Mouse (Mus musculus): ENCODE data around the gene Nxpe4. TPM values are rescaled to one million over a fixed set of nuclear protein-coding genes. Genes with fewer than 3 reads are reported as not detected.
"Not testable (repeated sequence)": the region's sequence is repeated elsewhere in the genome, so short reads cannot be mapped to it uniquely, and the experiment has no call there.

Nxpe4 gene
- polyA plus RNA-seq, 1 experiment, result 7.4 TPM

DNA sequence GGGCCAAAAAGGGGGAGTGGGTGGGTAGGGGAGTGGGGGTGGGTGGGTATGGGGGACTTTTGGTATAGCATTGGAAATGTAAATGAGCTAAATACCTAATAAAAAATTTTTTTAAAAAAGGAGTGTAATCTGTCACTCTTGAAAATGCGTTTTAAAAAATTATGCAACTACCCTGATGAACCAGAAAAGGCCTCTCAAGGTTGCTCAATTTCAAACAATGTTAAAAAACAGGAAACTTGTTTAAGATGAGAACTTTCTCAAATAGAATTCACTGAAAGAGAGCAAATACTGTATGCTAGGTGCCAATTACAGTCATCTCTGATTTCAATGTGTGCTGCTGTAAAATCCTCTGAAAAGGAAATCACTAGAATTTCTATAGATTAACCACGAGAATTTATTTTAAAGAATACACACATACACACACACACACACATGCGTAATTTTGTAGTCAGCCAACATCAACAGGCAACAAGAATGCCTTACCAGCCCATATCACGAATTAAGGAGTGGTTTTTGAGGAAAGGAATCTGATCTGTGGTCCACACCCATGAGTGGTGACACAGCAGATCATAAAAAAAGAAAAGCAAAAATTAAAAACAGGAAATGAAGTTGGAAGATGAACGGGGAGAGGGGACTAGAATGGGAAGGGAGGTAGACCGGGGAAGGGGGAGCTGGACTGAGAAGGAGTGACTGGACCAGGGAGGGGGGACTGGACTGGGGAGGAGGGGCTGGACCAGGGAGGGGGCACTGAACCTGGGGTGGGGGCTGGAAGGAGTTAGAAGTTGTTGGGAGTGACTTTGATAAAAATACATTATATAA lies 248.6 kb downstream of the Nxpe4 start:
- DNase-seq (ENCODE audit: low spot score), result no peak

GRCm38 (mm10) chr9:48413591-48413990 lies 251.8 kb downstream of the Nxpe4 start:
- DNase-seq (ENCODE audit: low spot score), result no peak

GRCm38 (mm10) chr9:48417366-48417765 lies 255.5 kb downstream of the Nxpe4 start:
- DNase-seq (ENCODE audit: low spot score), result not testable (repeated sequence)

- DNase-seq (ENCODE audit: low spot score), result no peak
Measured at GRCm38 (mm10) chr9:48417994-48418393, 256.2 kb downstream of the Nxpe4 start.

GRCm38 (mm10) chr9:48418397-48418796 lies 256.6 kb downstream of the Nxpe4 start:
- DNase-seq (ENCODE audit: low spot score), result no peak

DNA sequence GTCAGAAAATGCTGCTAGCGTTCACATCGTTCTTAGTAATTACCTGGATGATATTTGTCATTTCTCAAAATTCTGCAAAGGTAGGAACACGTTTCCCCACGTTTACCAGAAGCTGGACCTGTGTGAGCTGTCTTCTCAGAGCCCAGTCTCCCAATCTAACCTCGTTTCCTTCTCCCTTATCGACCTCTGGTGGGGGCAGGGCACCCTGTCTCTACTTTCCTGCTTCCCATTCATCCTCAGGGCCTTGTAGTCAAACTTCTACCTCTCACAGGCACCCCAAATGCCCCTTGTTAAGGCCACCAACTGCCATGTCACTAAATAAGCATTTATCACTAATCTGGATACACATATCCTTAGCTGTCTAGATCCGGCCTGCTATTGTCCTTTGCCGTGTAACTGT lies 257.0 kb downstream of the Nxpe4 start:
- DNase-seq (ENCODE audit: low spot score), result no peak

DNA sequence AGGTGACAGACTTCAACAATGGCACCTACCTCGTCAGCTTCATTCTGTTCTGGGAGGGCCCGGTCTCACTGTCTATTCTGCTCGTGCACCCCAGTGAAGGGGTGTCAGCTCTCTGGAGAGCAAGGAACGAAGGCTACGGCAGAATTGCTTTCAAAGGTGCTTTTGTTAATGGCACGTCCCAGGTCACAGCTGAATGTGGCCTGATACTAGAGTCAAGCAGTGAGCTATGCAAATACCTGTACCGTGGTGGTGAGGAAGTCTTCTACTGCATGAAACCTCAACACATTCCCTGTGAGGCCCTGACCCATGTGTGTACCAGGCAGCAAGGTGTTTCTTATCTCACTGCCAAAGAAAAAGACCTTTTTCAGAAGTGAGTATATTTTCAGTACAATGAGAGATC lies 258.6 kb downstream of the Nxpe4 start:
- DNase-seq (ENCODE audit: low spot score), result no peak

GRCm38 (mm10) chr9:48421029-48421428 lies 259.2 kb downstream of the Nxpe4 start:
- no peak for DNase-seq (ENCODE audit: low spot score)

GRCm38 (mm10) chr9:48421561-48421960 lies 259.7 kb downstream of the Nxpe4 start:
- DNase-seq (ENCODE audit: low spot score), result no peak

- no peak for DNase-seq (ENCODE audit: low spot score)
Measured at GRCm38 (mm10) chr9:48422382-48422781, 260.6 kb downstream of the Nxpe4 start.

GRCm38 (mm10) chr9:48423256-48423655 lies 261.4 kb downstream of the Nxpe4 start:
- no peak for DNase-seq (ENCODE audit: low spot score)

- DNase-seq (ENCODE audit: low spot score), result no peak
Measured at GRCm38 (mm10) chr9:48427176-48427575, 265.4 kb downstream of the Nxpe4 start.

- DNase-seq (ENCODE audit: low spot score), result no peak
Measured at GRCm38 (mm10) chr9:48432449-48432848, 270.6 kb downstream of the Nxpe4 start.

DNA sequence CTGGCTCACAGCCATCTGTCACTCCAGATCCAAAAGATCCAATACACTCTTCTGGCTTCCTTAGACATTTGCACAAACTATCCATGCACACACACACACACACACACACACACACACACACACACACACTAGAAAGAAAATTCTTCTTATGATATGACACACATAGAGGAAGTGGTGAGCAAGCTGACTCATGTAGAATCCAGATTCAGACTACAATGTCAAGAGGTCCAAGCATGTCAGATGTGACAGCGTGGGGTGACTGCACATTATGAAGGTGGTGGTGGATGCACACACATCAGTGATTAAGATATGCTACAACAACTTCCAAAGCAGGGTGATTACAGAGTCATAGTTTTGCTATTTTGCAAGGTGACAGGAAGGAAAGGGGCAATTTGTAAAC lies 282.1 kb downstream of the Nxpe4 start:
- no peak for DNase-seq (ENCODE audit: low spot score)

DNA sequence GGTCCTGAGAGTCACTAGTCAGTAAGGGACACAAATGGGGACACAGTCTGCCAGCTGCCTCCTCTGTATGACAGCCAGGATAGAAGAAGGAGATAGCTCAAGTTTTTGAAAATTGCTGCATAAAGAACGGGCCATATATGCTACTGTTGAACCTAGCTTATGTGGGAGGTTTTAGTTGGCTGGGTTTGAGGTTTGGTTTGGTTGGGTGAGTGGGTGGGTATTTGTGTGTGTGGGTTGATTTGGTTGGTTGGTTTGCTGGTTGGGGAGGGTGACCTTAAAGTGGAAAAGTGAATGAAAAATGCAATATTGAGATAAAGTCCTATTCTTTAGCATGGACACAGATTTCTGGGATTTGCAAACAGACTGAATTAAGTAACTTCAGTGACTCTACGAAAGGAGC lies 283.0 kb downstream of the Nxpe4 start:
- DNase-seq (ENCODE audit: low spot score), result no peak

DNA sequence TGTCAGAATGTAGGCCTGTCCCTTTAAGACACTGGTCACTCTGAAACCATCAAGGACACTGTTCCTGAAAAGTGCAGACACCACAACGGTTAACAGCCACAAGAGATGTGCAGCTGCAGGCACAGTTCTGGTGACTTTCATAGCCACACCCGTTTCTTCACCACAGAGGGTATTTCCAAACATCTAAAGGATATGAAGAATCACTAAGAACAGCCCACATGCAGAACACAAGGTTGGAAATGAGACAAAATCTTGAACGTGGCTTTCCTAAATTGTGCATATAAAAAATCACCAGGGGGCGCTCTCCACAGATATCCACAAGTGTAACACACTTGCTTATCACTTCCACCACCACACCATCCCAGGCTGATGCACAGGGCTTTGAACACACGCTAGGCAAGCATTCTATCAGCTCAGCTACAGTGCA lies 286.0 kb downstream of the Nxpe4 start:
- DNase-seq (ENCODE audit: low spot score), result no peak

Other genes starting within 250 kb of the Nxpe4 start
- 2.3 and 3.0 TPM in 2 replicates for gene Nxpe2, start 191.4 kb downstream of the Nxpe4 start, polyA plus RNA-seq (2012; rRNA removed)

Measured in urinary bladder, adult 2 months (tissue).